Mouse (Mus musculus): ENCODE data around the gene Ttc27. TPM values are rescaled to one million over a fixed set of nuclear protein-coding genes. Genes with fewer than 3 reads are reported as not detected.

Ttc27 gene
- polyA plus RNA-seq, 1 experiment from 2014 or later, result 31.0 TPM

DNA sequence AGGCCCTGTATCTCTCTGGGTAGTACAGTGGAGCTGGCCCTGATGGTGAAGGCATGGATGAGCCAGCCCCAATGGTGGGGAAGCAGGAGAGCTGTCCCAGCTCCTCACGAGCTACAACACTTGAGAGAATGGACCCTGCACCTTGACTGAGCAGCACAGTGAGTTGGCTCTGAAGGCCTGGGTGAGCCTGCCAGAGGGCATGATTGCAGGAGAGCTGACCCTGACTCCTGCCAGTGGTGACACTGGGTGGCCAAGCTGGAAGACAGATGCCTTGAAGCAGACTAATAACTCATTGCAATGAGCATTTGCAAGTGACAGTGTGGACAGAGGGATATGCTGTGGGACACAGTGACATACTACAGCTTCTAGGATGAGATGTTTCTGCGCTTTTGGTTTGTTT is 195.5 kb downstream of the Ttc27 start:
- ChIA-PET POLR2A (no interaction called here), CTCF (no interaction called here)
- TF ChIP-seq CTCF (IDR thresholded peaks at IDR 0.05), result no peak
- DNase-seq (ENCODE audit: low read depth, low spot score) (no peak), ATAC-seq (no peak)
- no peaks in the 10 kb centered on the region for H3K27me3 ChIP-seq
- in situ Hi-C loops (cut with MboI; ENCODE audit: low pct_unique_long_range_greater_than_20kb), result no loop called here

Other genes starting within 250 kb of the Ttc27 start
- 128 TPM for gene Yipf4, start 228.2 kb upstream of the Ttc27 start, polyA plus RNA-seq (2021)
- 57.4 TPM for gene Birc6, start 189.4 kb upstream of the Ttc27 start, polyA plus RNA-seq (2021)

All from Patski (cell line).